Mouse (Mus musculus) heart, postnatal 25 days (tissue): ENCODE measurements at regions not wholly inside any gene's neighbourhood (a gene's known extent, or its start where the extent isn't known, plus 50 kb on each side); places are given as distances from the start of the nearest gene placed in this dataset.

Experiments used
- DNase-seq: peaks from one replicate; pipeline ENCODE4 v3.0.0; 2022; ENCODE audit warnings: low spot score
- intact Hi-C: fragments of 180-260 bp; cut with DNase I; formaldehyde crosslinking; loops from one replicate; pipeline ENCODE4 v1.15.1; 2025

GRCm38 (mm10) chr6:93075011-93075410, 131.7 kb upstream of the Adamts9 start:
- intact Hi-C loops, result loop anchor here (5.0 to 10.0 kb wide), 2 partner anchors 72 to 460 kb away; no protein-coding TSS in a partner anchor
- DNase-seq, result no peak

GRCm38 (mm10) chr6:93070916-93071315, 127.6 kb upstream of the Adamts9 start:
- intact Hi-C loops, result loop anchor here (10.0 kb wide), 1 partner anchor 464 kb away; no protein-coding TSS in a partner anchor
- no peak for DNase-seq

GRCm38 (mm10) chr6:93067808-93068207, 124.5 kb upstream of the Adamts9 start:
- DNase-seq, result no peak
- intact Hi-C loops, result loop anchor here (2.0 to 5.0 kb wide), 2 partner anchors 81 to 125 kb away; partner anchors contain the start of gene Adamts9

GRCm38 (mm10) chr6:93066553-93067376, 123.5 kb upstream of the Adamts9 start:
- intact Hi-C loops, result loop anchor here (2.0 to 5.0 kb wide), 2 partner anchors 79 to 124 kb away; partner anchors contain the start of gene Adamts9
- no peak for DNase-seq

GRCm38 (mm10) chr6:93065917-93066552, 122.7 kb upstream of the Adamts9 start:
- peak; percentile 55 for DNase-seq
- intact Hi-C loops, result loop anchor here (2.0 to 5.0 kb wide), 2 partner anchors 79 to 123 kb away; partner anchors contain the start of gene Adamts9

- intact Hi-C loops, result loop anchor here (5.0 kb wide), 1 partner anchor 78 kb away; no protein-coding TSS in a partner anchor
- DNase-seq, result no peak
Observed at GRCm38 (mm10) chr6:93065366-93065765, 122.1 kb upstream of the Adamts9 start.

- DNase-seq, result no peak
- intact Hi-C loops, result no loop called here
Observed at GRCm38 (mm10) chr6:93064366-93064765, 121.1 kb upstream of the Adamts9 start.

GRCm38 (mm10) chr6:93061741-93062140, 118.4 kb upstream of the Adamts9 start:
- DNase-seq, result no peak
- intact Hi-C loops, result no loop called here

- intact Hi-C loops, result loop anchor here (5.0 kb wide), 1 partner anchor 48 kb away; no protein-coding TSS in a partner anchor
- no peak for DNase-seq
Observed at GRCm38 (mm10) chr6:93045524-93045923, 102.2 kb upstream of the Adamts9 start.

GRCm38 (mm10) chr6:93041041-93041440, 97.7 kb upstream of the Adamts9 start:
- intact Hi-C loops, result no loop called here
- no peak for DNase-seq

- no peak for DNase-seq
- intact Hi-C loops, result no loop called here
Observed at GRCm38 (mm10) chr6:93031812-93032330, 88.6 kb upstream of the Adamts9 start.

- DNase-seq, result peak; percentile 48
- intact Hi-C loops, result no loop called here
Observed at GRCm38 (mm10) chr6:93026068-93027022, 83.1 kb upstream of the Adamts9 start.

- intact Hi-C loops, result no loop called here
Observed at GRCm38 (mm10) chr6:93014534-93014933, 71.2 kb upstream of the Adamts9 start.

GRCm38 (mm10) chr6:93011906-93012305, 68.6 kb upstream of the Adamts9 start:
- DNase-seq, result no peak
- intact Hi-C loops, result no loop called here

More at GRCm38 (mm10) chr6:93014534-93014933, 71.2 kb upstream of the Adamts9 start:
- DNase-seq, result no peak

GRCm38 (mm10) chr6:93004587-93005240, 61.4 kb upstream of the Adamts9 start:
- intact Hi-C loops, result no loop called here
- DNase-seq, result no peak

GRCm38 (mm10) chr6:93003812-93004211, 60.5 kb upstream of the Adamts9 start:
- no peak for DNase-seq
- intact Hi-C loops, result no loop called here

GRCm38 (mm10) chr6:92993647-92994046, 50.4 kb upstream of the Adamts9 start:
- no peak for DNase-seq
- intact Hi-C loops, result no loop called here
